Mouse (Mus musculus) heart, embryonic 11.5 days (tissue): ENCODE results near the gene Tjp3. TPM values are rescaled to one million over a fixed set of nuclear protein-coding genes. Genes with fewer than 3 reads are reported as not detected.
A peak's percentile ranks its signal among the peaks of the same experiment; 100 is the strongest.

Experiments used
- ATAC-seq: fragments of 200-750 bp; cut with Nextera tagmentation; replicated peaks from 2 replicates; pipeline ENCODE4 v1.8.0; 2017; ENCODE audit warnings: moderate library complexity; ENCODE audit not compliant: insufficient number of reproducible peaks, low FRiP score, low TSS enrichment
- H3K27ac ChIP-seq: fragments of 300-500 bp; sonication (generic); 2 replicates; pipeline ENCODE4 v1.5.1; 2014; ENCODE audit warnings: mild to moderate bottlenecking, low read depth, low read length
- H3K27me3 ChIP-seq: fragments of 300-500 bp; sonication (generic); 2 replicates; pipeline ENCODE4 v1.6.1; 2014; ENCODE audit warnings: mild to moderate bottlenecking, low read length, mixed read lengths; ENCODE audit not compliant: control insufficient read depth, insufficient read depth
- H3K36me3 ChIP-seq: fragments of 300-500 bp; sonication (generic); 2 replicates; pipeline ENCODE4 v1.6.1; 2014; ENCODE audit warnings: mild to moderate bottlenecking, low read length, moderate library complexity, mixed read lengths; ENCODE audit not compliant: control insufficient read depth, insufficient read depth
- H3K4me1 ChIP-seq: fragments of 300-500 bp; sonication (generic); 2 replicates; pipeline ENCODE4 v1.6.1; 2014; ENCODE audit warnings: low read length; ENCODE audit not compliant: control insufficient read depth, insufficient read depth
- H3K4me2 ChIP-seq: fragments of 300-500 bp; sonication (generic); 2 replicates; pipeline ENCODE4 v1.6.1; 2014; ENCODE audit warnings: mild to moderate bottlenecking, moderate library complexity
- H3K4me3 ChIP-seq: fragments of 300-500 bp; sonication (generic); 2 replicates; pipeline ENCODE4 v1.5.1; 2014; ENCODE audit warnings: low read depth, low read length
- H3K9ac ChIP-seq: fragments of 300-500 bp; sonication (generic); 2 replicates; pipeline ENCODE4 v1.6.1; 2014; ENCODE audit warnings: mild to moderate bottlenecking, low read depth, low read length, moderate library complexity
- H3K9me3 ChIP-seq: fragments of 300-500 bp; sonication (generic); replicated peaks from 2 replicates; pipeline ENCODE4 v1.6.1; 2016; ENCODE audit warnings: low read length; ENCODE audit not compliant: control insufficient read depth
- WGBS: fragments of 180-500 bp; shearing (Covaris S2); extraction: QIAGEN DNeasy Blood & Tissue Kit; methylation state at CpG from one replicate; pipeline ENCODE4 v1.1.7; 2014; ENCODE audit not compliant: insufficient replicate concordance; 5-methylcytosine and 5-hydroxymethylcytosine counted together
- polyA plus RNA-seq: library from polyadenylated mRNA; unstranded; fragments of >200 nt; fragmentation: Nextera tagmentation; extraction: Ambion mirVana; gene quantifications from 2 replicates; pipeline ENCODE4 v1.2.1, GENCODE M21; 2014

Gene Tjp3
- polyA plus RNA-seq, 1 experiment from 2014 or later: 1.4 TPM

DNA sequence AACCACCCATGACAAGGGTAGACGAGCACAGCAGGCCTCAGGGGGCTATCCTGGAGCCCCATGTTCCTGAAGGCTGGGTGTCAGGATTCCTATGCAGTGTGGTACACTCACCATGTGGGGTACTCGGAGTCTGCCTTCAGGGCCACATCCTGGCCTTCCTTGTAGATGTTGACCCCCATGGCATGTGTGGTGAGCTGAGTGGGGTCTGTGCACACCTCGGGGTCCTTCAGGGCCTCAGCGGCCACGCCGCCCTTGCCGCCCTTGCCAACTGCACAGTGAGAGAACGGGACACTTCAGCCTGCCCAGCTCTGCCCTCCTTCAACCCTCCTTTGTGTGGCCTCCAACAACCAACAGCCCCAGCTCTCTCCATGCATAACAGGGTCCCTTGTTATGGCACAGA lies 25.8 kb downstream of the Tjp3 start:
- no peak for ATAC-seq
- Histone ChIP-seq H3K4me2 (peak overlapping the region; percentile 80), H3K4me3 (peak overlapping the region; percentile 55), H3K36me3 (peaks cover 15% of the 10 kb centered on the region), H3K27ac (no peak overlapping the region), H3K27me3 (peaks cover 2% of the 10 kb centered on the region), H3K9me3 (no peaks in the 10 kb centered on the region; the same call in 1 of the 2 replicates), H3K9ac (peak overlapping the region; percentile 43; the same call in 1 of the 2 replicates), H3K4me1 (peaks cover 13% of the 10 kb centered on the region)
- WGBS: 93% methylated on average over 8 of the region's 8 CpGs

DNA sequence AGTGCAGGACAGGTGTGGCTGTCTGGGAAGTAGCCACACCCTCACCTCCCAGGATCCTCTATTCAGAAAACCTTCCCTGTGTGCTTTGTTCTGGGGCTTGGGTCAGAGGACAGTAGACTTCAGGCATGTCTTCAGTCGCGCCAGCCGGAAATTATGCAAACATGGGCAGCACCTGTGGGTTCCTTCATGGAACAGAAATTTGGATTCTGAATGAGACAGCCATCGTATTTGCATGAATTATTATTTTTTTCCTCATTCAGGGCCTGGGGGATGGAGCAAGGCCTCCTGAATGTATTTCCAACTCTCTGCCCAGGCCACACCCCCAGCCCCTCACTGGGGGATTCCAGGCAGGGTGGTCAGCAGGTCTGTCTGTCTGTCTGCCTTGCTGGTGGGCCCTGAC lies 30.4 kb downstream of the Tjp3 start:
- no peak overlapping the region for H3K4me3 ChIP-seq
- no peak overlapping the region for H3K4me2 ChIP-seq
- H3K4me1 ChIP-seq: peaks cover 13% of the 10 kb centered on the region
- peaks cover 46% of the 10 kb centered on the region for H3K27me3 ChIP-seq
- no peak overlapping the region for H3K9ac ChIP-seq
- peaks cover 2% of the 10 kb centered on the region for H3K9me3 ChIP-seq
- 88% methylated on average over 4 of the region's 4 CpGs for WGBS
- no peak for ATAC-seq
- peaks cover 15% of the 10 kb centered on the region for H3K36me3 ChIP-seq
- no peak overlapping the region for H3K27ac ChIP-seq

DNA sequence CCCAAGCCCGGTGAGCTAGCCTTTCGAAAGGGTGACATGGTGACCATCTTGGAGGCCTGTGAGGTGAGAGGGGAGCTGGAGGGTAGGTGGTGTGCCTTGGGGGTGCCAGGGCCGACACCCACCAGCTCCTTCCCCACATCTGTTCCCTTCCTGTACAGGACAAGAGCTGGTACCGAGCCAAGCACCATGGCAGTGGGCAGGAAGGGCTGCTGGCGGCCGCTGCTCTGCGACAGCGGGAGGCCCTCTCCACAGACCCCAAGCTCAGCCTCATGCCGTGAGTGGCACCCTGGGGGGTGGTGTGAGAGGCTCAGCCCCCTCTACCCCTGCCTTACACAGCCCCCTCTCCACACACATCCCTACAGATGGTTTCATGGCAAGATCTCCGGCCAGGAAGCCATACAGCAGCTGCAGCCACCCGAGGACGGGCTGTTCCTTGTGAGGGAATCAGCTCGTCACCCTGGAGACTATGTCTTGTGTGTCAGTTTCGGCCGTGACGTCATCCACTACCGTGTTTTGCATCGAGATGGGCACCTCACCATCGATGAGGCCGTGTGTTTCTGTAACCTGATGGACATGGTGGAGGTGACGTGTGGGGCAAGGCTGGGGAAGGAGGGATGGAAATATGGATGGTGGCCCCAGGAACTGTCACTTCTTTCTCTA lies 32.0 kb downstream of the Tjp3 start:
- H3K36me3 ChIP-seq: peaks cover 11% of the 10 kb centered on the region
- H3K9me3 ChIP-seq: peaks cover 2% of the 10 kb centered on the region
- H3K9ac ChIP-seq: no peak overlapping the region
- no peak overlapping the region for H3K4me2 ChIP-seq
- H3K27me3 ChIP-seq: peaks cover 56% of the 10 kb centered on the region
- ATAC-seq: no peak
- no peak overlapping the region for H3K4me3 ChIP-seq
- WGBS: 35% methylated on average over 21 of the region's 21 CpGs
- H3K4me1 ChIP-seq: peaks cover 8% of the 10 kb centered on the region
- no peak overlapping the region for H3K27ac ChIP-seq

DNA sequence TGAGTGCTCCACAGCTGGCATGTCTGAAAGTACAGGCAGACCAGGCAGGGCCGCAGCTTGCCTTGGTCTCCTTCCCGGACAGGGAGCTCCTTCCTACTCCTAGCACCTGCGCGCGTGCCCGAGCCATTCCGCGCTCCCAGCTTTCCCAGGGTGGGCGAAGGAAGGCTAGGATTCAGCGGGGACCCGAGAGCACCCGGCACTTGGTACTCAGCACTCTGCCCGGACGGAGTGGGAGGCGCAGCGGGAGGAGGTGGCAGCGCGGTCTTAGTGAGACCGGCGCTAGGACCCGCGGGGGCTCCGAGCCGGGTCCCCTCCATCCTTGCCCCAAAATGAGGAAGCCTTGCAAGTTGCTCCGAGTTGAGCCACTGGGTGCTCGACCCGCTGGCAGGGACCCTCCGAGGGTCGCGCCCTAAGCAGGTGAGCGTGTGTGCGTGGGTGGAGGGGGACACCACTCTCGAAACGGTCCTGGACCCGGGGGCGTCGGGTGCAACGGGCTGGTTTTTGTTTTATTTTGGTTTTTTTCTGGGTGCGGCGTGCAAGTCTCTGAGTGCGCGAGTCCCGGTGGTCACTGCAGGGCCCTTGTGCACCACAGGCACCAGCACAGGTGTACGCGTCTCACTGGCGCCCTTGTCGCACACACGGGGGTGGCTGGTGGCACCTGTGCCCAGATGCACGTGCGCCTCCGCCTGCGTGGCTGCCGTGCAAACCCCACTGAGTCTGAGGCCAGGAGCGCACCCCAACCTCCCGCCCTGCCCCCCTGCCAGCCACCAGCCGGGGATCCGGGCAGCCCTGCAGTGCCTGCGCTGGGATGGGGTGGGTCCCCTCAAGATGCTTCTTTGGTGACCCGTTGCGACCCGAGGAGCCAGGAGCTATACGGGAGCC lies 34.0 kb downstream of the Tjp3 start:
- no peak overlapping the region for H3K27ac ChIP-seq
- WGBS: 4% methylated on average over 62 of the region's 62 CpGs
- peak overlapping the region; percentile 43 for H3K4me3 ChIP-seq
- H3K9me3 ChIP-seq: peaks cover 2% of the 10 kb centered on the region
- H3K4me1 ChIP-seq: peaks cover 12% of the 10 kb centered on the region
- ATAC-seq: no peak
- H3K27me3 ChIP-seq: peaks cover 75% of the 10 kb centered on the region
- peak overlapping the region; percentile 78 for H3K4me2 ChIP-seq
- no peaks in the 10 kb centered on the region for H3K36me3 ChIP-seq
- peak overlapping the region; percentile 46; the same call in 1 of the 2 replicates for H3K9ac ChIP-seq

DNA sequence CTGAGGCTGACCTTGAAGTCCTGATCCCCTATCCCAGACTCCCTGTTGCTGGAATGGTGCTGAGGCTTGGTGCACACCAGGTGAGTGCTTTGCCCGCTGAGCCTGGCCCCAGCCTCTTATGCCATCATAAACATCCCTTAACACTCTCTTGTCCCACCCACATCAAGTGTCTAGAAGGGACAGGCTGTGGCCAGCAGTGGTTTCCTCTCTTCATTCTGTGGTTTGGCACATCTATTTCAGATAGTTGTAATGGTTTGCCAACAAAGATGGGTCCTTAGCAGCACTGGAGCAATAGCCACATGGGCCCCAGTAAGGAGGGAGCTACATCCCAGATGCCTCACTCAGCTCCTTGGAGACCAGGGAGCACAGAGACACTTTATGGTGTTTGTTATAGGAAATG lies 36.5 kb downstream of the Tjp3 start:
- Histone ChIP-seq H3K27ac (no peak overlapping the region), H3K4me2 (no peak overlapping the region), H3K9ac (no peak overlapping the region), H3K9me3 (no peaks in the 10 kb centered on the region), H3K36me3 (no peaks in the 10 kb centered on the region), H3K27me3 (peaks cover 85% of the 10 kb centered on the region), H3K4me3 (no peak overlapping the region), H3K4me1 (peaks cover 12% of the 10 kb centered on the region)
- 70% methylated on average over 1 of the region's 1 CpGs for WGBS
- ATAC-seq: no peak

DNA sequence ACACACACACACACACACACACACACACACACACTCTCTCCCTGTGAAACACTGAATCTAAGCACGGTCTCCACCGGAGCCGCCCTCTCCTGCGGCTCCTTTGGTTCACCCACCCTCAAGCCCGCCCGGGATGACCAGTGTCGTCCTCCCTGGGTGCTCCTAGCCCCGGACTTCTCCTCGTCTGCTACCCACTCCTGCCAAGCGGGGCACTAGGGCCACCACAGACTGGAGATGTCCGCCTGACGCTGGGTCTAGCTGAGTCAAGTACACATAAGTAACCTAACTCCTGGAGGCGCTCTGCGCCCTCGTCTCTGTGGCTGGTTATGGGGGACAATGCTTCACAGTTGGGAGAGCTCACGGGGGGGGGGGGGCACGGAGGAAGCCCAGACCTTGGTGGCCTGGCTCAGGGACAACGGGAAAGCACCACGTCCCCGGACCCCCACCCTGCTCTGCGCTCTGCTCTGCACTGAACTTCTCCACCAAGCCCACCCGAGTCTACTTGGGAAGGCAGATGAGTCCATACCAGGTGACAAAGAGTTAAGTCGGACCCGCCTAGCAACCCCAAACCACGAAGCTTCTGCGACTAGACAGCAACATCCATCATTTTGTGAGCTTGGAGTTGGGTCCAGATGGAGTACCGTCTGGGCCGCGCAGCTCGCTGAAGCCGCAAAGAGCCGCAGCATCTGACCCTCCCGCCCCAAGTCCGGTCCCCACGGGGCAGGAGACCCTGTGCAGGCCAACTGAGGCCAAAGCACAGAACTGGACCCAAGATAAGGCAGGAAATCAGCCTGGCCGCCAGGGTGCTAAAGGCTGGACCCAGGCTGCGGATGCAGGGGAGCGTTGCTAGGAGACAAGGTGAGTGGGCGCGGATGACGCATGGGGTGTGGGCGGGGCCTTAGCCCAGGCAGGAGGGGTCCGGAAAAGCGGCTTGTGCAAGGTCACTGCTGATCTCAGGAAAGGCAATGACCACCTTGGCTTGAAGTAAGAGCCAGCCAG lies 38.7 kb downstream of the Tjp3 start, which contains the start of gene Matk:
Matk (plus strand) TSS at position 512 of the 996 bp plus-strand sequence.
- peaks cover 63% of the 10 kb centered on the region for H3K27me3 ChIP-seq
- peaks cover 10% of the 10 kb centered on the region for H3K4me1 ChIP-seq
- no peak within 1 kb of the TSS for H3K9ac ChIP-seq
- no peak within 1 kb of the TSS; the same call in 1 of the 2 replicates for H3K4me3 ChIP-seq
- H3K27ac ChIP-seq: no peak within 1 kb of the TSS
- no peaks in the 10 kb centered on the region for H3K9me3 ChIP-seq
- no peaks in the 10 kb centered on the region for H3K36me3 ChIP-seq
- no peak for ATAC-seq
- WGBS: 12% methylated on average over 43 of the region's 44 CpGs
- H3K4me2 ChIP-seq: peak within 1 kb of the TSS; percentile 12; the same call in 1 of the 2 replicates

DNA sequence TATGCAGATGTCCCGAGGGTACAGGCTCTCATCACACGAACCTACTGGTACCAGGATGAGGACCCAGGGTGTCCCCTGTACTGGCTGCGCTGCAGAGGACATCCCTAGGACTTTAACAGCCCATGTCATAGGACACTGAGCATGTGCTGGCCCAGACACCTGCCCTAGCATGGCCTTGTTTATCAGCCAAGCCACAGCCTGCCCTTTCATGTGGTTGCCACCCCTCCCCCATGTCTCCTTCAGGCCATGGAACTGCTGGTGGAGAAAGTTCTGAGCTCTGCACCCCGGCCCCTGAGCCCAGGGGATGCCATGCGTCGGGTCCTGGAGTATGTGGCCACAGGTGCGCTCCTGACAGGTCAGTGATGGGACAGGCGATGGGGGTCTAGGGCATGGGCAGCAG lies 41.9 kb downstream of the Tjp3 start:
- Histone ChIP-seq H3K27me3 (peaks cover 38% of the 10 kb centered on the region), H3K4me3 (no peak overlapping the region), H3K9ac (no peak overlapping the region), H3K4me2 (no peak overlapping the region), H3K4me1 (0 out of 2 replicates have a peak, but pooled peaks cover 3% of the 10 kb centered on the region), H3K27ac (no peak overlapping the region), H3K36me3 (no peaks in the 10 kb centered on the region), H3K9me3 (no peaks in the 10 kb centered on the region)
- no peak for ATAC-seq
- WGBS: 74% methylated on average over 8 of the region's 8 CpGs

DNA sequence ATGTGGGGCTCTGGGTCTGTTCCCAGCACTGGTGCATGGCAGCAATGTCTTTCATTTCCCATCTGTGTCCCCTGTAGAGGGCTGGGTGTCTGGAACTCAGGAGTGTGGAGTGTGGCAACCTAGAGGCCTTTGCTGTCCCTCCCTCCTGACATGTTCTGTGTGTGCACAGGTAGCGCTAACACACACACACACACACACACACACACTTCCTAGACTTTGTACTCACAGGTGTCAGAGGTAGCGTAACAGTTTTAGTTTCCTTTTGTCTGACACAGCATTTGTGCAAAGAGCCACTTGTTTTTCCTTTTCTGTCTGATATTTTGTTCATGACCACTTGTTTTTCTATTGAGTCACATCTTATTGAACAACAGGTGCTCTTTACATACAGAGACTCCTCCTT lies 43.6 kb downstream of the Tjp3 start:
- no peak overlapping the region for H3K27ac ChIP-seq
- ATAC-seq: no peak
- H3K4me2 ChIP-seq: no peak overlapping the region
- 88% methylated on average over 2 of the region's 2 CpGs for WGBS
- H3K36me3 ChIP-seq: no peaks in the 10 kb centered on the region
- H3K9ac ChIP-seq: no peak overlapping the region
- no peaks in the 10 kb centered on the region for H3K4me1 ChIP-seq
- H3K4me3 ChIP-seq: no peak overlapping the region
- peaks cover 31% of the 10 kb centered on the region for H3K27me3 ChIP-seq
- no peaks in the 10 kb centered on the region for H3K9me3 ChIP-seq
